ENCODE assay signal across 31 mouse cellular contexts in the genomic region with DNA sequence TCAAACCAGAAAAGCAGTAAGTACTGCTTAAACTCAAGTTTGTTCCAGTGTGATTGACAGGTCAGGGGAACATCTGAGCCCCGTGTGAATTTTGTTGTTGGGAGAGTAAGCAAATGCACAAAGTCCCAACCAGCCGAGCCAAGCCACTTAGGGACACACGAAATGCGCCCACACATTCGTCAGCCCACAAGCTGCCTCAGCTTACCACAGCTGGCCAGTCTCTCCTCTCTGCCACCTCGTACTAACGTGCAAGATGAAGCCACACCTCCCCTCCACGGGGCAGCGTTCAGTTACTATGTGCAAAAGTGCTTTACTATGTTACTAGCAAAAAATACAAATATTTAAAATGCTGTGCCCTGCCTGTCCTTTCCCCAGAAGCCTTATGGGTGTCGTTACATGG.
"Had no signal": no experiment of that assay in that cellular context is flagged by ENCODE, and none has a peak within 500 bp of the region (broad histone marks: within the 10 kb centered on the region; RNA-seq: fewer than 3 reads in every experiment).

No protein-coding gene starts in this region.

- H3K27ac ChIP-seq: limb, embryonic 10.5 days; limb, embryonic 12.5 days; limb, embryonic 13.5 days; limb, embryonic 15.5 days; liver, embryonic 12.5 days; liver, embryonic 13.5 days; liver, embryonic 14.5 days; liver, embryonic 15.5 days; lung, embryonic 15.5 days; macrophage; midbrain, embryonic 10.5 days; midbrain, embryonic 12.5 days; midbrain, embryonic 13.5 days; midbrain, embryonic 15.5 days had no signal

- DNase-seq: left cerebral cortex, postnatal 4 days; liver; liver, embryonic 13.5 days; liver, postnatal 0 days; lung, adult 18-20 months; lung, adult 2 months; lung, embryonic 14.5 days; lung, postnatal 10 days; lung, postnatal 14 days; lung, postnatal 36 days; lung, postnatal 4 days; midbrain, embryonic 14.5 days had no signal

- ATAC-seq: liver, embryonic 12.5 days; liver, postnatal 0 days; lung, postnatal 0 days; midbrain, embryonic 13.5 days; midbrain, embryonic 15.5 days; midbrain, embryonic 16.5 days had no signal

- H3K4me2 ChIP-seq: limb, embryonic 12.5 days; limb, embryonic 13.5 days; limb, embryonic 15.5 days; liver, embryonic 11.5 days; liver, embryonic 12.5 days; liver, embryonic 13.5 days; liver, embryonic 15.5 days; lung, embryonic 14.5 days; lung, embryonic 15.5 days; midbrain, embryonic 11.5 days; midbrain, embryonic 12.5 days; midbrain, embryonic 13.5 days; midbrain, embryonic 15.5 days had no signal

- H3K36me3 ChIP-seq: limb, embryonic 10.5 days; limb, embryonic 12.5 days; limb, embryonic 13.5 days; limb, embryonic 15.5 days; liver, embryonic 12.5 days; liver, embryonic 13.5 days; liver, embryonic 15.5 days; lung, embryonic 15.5 days; midbrain, embryonic 10.5 days; midbrain, embryonic 12.5 days; midbrain, embryonic 13.5 days; midbrain, embryonic 15.5 days had no signal

- H3K27me3 ChIP-seq: limb, embryonic 12.5 days; limb, embryonic 13.5 days; limb, embryonic 15.5 days; liver, embryonic 12.5 days; liver, embryonic 13.5 days; liver, embryonic 15.5 days; lung, embryonic 15.5 days; megakaryocyte, embryonic 14.5 days; midbrain, embryonic 12.5 days; midbrain, embryonic 13.5 days; midbrain, embryonic 15.5 days had no signal

- H3K4me1 ChIP-seq: limb, embryonic 10.5 days; limb, embryonic 12.5 days; limb, embryonic 13.5 days; limb, embryonic 15.5 days; liver, embryonic 12.5 days; liver, embryonic 13.5 days; liver, embryonic 15.5 days; lung, embryonic 15.5 days; megakaryocyte, embryonic 14.5 days; midbrain, embryonic 10.5 days; midbrain, embryonic 12.5 days; midbrain, embryonic 13.5 days; midbrain, embryonic 15.5 days had no signal

- H3K4me3 ChIP-seq: limb, embryonic 10.5 days; limb, embryonic 12.5 days; limb, embryonic 13.5 days; limb, embryonic 15.5 days; liver, embryonic 12.5 days; liver, embryonic 13.5 days; liver, embryonic 15.5 days; lung, embryonic 15.5 days; megakaryocyte, embryonic 14.5 days; midbrain, embryonic 10.5 days; midbrain, embryonic 12.5 days; midbrain, embryonic 13.5 days; midbrain, embryonic 15.5 days; myocyte had no signal

- H3K9me3 ChIP-seq: limb, embryonic 10.5 days; limb, embryonic 12.5 days; limb, embryonic 13.5 days; limb, embryonic 15.5 days; liver, embryonic 12.5 days; liver, embryonic 13.5 days; liver, embryonic 15.5 days; lung, embryonic 15.5 days; midbrain, embryonic 10.5 days; midbrain, embryonic 12.5 days; midbrain, embryonic 13.5 days; midbrain, embryonic 15.5 days had no signal

- H3K9ac ChIP-seq: limb, embryonic 12.5 days; limb, embryonic 13.5 days; limb, embryonic 15.5 days; liver, embryonic 12.5 days; liver, embryonic 13.5 days; liver, embryonic 14.5 days; liver, embryonic 15.5 days; liver, postnatal 0 days; lung, embryonic 14.5 days; lung, embryonic 15.5 days; midbrain, embryonic 12.5 days; midbrain, embryonic 13.5 days; midbrain, embryonic 15.5 days had no signal
